Mouse (Mus musculus) liver, adult 2 months (tissue): ENCODE measurements around the gene Arhgef25.

Experiments used
- CTCF ChIP-seq: fragments of 200-500 bp; IDR thresholded peaks from 2 replicates; pipeline ENCODE4 v1.5.1; 2011; ENCODE audit warnings: low read depth, low read length, control low read depth
- POLR2A ChIP-seq: fragments of 200-500 bp; IDR thresholded peaks from 2 replicates; pipeline ENCODE4 v1.6.1; 2011; ENCODE audit warnings: low read length, control low read depth; ENCODE audit not compliant: insufficient read depth; ENCODE audit errors: extremely low read depth

- TF ChIP-seq CTCF (no peak), POLR2A (no peak)
Observed at GRCm38 (mm10) chr10:127147135-127147534, 42.7 kb downstream of the Arhgef25 start.
